Mouse (Mus musculus): Measurements from ENCODE around the gene Gna12.
A peak's percentile ranks its signal among the peaks of the same experiment; 100 is the strongest.

Gene Gna12

DNA sequence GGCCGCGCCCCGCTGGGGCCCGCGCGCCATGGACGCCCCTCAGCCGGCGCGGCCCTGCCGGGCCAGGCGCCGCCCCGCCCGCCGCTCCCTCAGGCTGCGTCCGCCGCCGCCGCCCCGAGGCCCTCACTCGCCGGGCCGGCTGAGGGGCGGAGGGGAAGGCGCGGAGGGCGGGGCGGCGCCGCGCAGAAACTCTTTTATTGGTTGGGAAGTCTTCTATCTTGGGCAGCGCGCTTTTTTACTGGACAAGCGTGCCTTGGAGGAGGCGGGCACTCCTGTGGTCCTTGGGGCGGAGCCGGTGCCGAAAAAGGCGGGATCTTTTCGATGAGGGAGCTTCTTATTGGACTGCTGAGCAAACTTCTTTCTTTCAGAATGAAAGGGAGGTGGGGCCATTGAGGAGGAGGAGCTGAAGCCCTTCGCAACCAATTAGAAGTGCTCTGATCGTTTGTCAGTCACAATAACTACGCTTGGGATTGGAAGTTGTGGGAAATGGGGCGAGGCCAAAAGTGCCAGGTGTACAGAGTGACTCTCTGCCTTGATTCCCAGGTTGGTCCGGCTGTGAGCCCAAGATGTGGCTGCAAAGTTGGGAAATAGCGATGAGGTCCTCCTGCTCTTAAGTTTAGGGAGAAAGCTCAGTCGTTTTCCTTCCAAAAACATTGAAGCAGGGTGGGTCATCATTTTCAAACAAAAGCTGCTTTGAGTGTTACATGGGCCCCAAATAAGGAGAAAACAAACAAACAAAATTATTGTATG is at the start of gene Gna12:
Gene Gna12 (minus strand): TSS at position 118 of the 750 bp plus-strand sequence.
- peaks cover 31% of the 10 kb centered on the region for H3K4me1 ChIP-seq (replicated peaks; ENCODE audit: low read depth, low read length)
- TF ChIP-seq POU5F1 (IDR thresholded peaks at IDR 0.05; ENCODE audit: borderline replicate concordance, low read length), result no peak
- H3K9me3 ChIP-seq (ENCODE audit: low read length), result no peaks in the 10 kb centered on the region
- no peaks in the 10 kb centered on the region for H3K27me3 ChIP-seq (ENCODE audit: insufficient read depth, low read length)
- H3K36me3 ChIP-seq (ENCODE audit: insufficient read depth, low read length), result peaks cover 21% of the 10 kb centered on the region
- peak within 1 kb of the TSS; percentile 87 for H3K4me3 ChIP-seq (replicated peaks; ENCODE audit: low read length)

GRCm38 (mm10) chr5:140878644-140879043 is 48.4 kb upstream of the Gna12 start:
- H3K36me3 ChIP-seq (ENCODE audit: insufficient read depth, low read length), result no peaks in the 10 kb centered on the region
- peaks cover 48% of the 10 kb centered on the region for H3K4me1 ChIP-seq (replicated peaks; ENCODE audit: low read depth, low read length)
- peaks cover 5% of the 10 kb centered on the region for H3K9me3 ChIP-seq (ENCODE audit: low read length)
- H3K27me3 ChIP-seq (ENCODE audit: insufficient read depth, low read length), result peaks cover 38% of the 10 kb centered on the region
- TF ChIP-seq CTCF (conservative IDR thresholded peaks at IDR 0.05; ENCODE audit: low read length) (peak; percentile 97), NANOG (IDR thresholded peaks at IDR 0.05; ENCODE audit: borderline replicate concordance, low read length) (no peak)
- H3K4me3 ChIP-seq (replicated peaks; ENCODE audit: low read length), result no peak overlapping the region

- H3K4me3 ChIP-seq (replicated peaks; ENCODE audit: low read length), result no peak overlapping the region
- peaks cover 40% of the 10 kb centered on the region for H3K4me1 ChIP-seq (replicated peaks; ENCODE audit: low read depth, low read length)
- H3K9me3 ChIP-seq (ENCODE audit: low read length), result no peaks in the 10 kb centered on the region
- H3K27me3 ChIP-seq (ENCODE audit: insufficient read depth, low read length), result peaks cover 34% of the 10 kb centered on the region
- TF ChIP-seq CTCF (conservative IDR thresholded peaks at IDR 0.05; ENCODE audit: low read length), result no peak
- TF ChIP-seq POU5F1 (IDR thresholded peaks at IDR 0.05; ENCODE audit: borderline replicate concordance, low read length), result no peak
- no peaks in the 10 kb centered on the region for H3K36me3 ChIP-seq (ENCODE audit: insufficient read depth, low read length)
Observed at GRCm38 (mm10) chr5:140873736-140874307, 43.6 kb upstream of the Gna12 start.

- TF ChIP-seq POU5F1 (IDR thresholded peaks at IDR 0.05; ENCODE audit: borderline replicate concordance, low read length), result no peak
- H3K4me3 ChIP-seq (replicated peaks; ENCODE audit: low read length), result peak overlapping the region; percentile 58
- no peaks in the 10 kb centered on the region for H3K36me3 ChIP-seq (ENCODE audit: insufficient read depth, low read length)
Observed at GRCm38 (mm10) chr5:140873039-140873551, 42.9 kb upstream of the Gna12 start.

DNA sequence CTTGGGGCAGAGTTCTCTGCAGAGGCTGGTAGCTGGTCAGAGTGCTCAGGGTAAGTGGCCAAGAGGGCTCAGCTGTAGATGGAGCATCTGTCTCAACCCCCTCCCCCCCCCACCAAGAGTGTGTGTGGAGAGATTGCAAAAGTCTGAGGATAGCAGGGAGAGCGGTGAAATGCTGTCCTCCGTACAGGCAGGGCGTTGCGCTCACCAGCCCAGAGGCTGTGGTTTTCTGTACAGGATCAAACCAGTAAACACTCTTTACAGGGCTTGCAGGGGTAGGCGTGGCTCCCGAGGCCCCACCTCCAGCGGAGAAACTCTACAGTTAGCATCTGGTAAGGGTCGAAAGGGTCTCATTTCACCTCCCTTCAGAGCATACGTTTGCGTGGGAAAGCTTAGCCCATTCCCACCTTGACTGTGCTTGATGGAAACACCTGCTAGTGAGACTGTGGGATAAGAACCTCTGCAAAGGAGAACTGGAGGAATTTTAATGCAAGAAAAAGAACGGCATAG is 42.4 kb upstream of the Gna12 start:
- H3K9me3 ChIP-seq (ENCODE audit: low read length), result no peaks in the 10 kb centered on the region
- H3K36me3 ChIP-seq (ENCODE audit: insufficient read depth, low read length), result no peaks in the 10 kb centered on the region
- peak overlapping the region; percentile 58; the same call in 1 of the 2 replicates for H3K4me3 ChIP-seq (replicated peaks; ENCODE audit: low read length)
- peaks cover 32% of the 10 kb centered on the region for H3K4me1 ChIP-seq (replicated peaks; ENCODE audit: low read depth, low read length)
- H3K27me3 ChIP-seq (ENCODE audit: insufficient read depth, low read length), result peaks cover 34% of the 10 kb centered on the region
- TF ChIP-seq CTCF (conservative IDR thresholded peaks at IDR 0.05; ENCODE audit: low read length) (no peak), NANOG (IDR thresholded peaks at IDR 0.05; ENCODE audit: borderline replicate concordance, low read length) (no peak), POU5F1 (IDR thresholded peaks at IDR 0.05; ENCODE audit: borderline replicate concordance, low read length) (no peak)

More at GRCm38 (mm10) chr5:140873039-140873551, 42.9 kb upstream of the Gna12 start:
- H3K27me3 ChIP-seq (ENCODE audit: insufficient read depth, low read length), result peaks cover 34% of the 10 kb centered on the region
- no peaks in the 10 kb centered on the region for H3K9me3 ChIP-seq (ENCODE audit: low read length)
- H3K4me1 ChIP-seq (replicated peaks; ENCODE audit: low read depth, low read length), result peaks cover 34% of the 10 kb centered on the region

- no peak overlapping the region for H3K4me3 ChIP-seq (replicated peaks; ENCODE audit: low read length)
- no peaks in the 10 kb centered on the region for H3K9me3 ChIP-seq (ENCODE audit: low read length)
- no peak for TF ChIP-seq NANOG (IDR thresholded peaks at IDR 0.05; ENCODE audit: borderline replicate concordance, low read length)
- H3K27me3 ChIP-seq (ENCODE audit: insufficient read depth, low read length), result peaks cover 30% of the 10 kb centered on the region
- H3K36me3 ChIP-seq (ENCODE audit: insufficient read depth, low read length), result no peaks in the 10 kb centered on the region
- peaks cover 32% of the 10 kb centered on the region for H3K4me1 ChIP-seq (replicated peaks; ENCODE audit: low read depth, low read length)
Observed at GRCm38 (mm10) chr5:140871241-140871640, 41.0 kb upstream of the Gna12 start.

DNA sequence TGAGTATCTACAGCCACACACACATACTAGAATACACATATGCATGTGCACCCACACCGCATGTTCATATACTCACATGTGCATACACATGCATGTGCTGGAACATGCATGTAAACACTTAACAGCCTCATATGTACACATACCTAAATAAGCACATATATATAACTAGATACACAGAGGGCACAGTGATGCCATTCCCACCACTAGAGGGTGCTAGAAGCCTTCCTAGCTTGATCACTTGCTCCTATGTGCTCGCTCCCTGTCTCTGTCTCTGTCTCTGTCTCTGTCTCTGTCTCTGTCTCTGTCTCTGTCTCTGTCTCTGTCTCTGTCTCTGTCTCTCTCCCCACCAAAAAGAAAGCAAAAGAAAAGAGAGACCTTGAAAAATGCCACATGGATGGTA is 38.8 kb upstream of the Gna12 start:
- H3K4me1 ChIP-seq (replicated peaks; ENCODE audit: low read depth, low read length), result peaks cover 32% of the 10 kb centered on the region
- no peaks in the 10 kb centered on the region for H3K9me3 ChIP-seq (ENCODE audit: low read length)
- H3K4me3 ChIP-seq (replicated peaks; ENCODE audit: low read length), result no peak overlapping the region
- H3K36me3 ChIP-seq (ENCODE audit: insufficient read depth, low read length), result no peaks in the 10 kb centered on the region
- no peak for TF ChIP-seq NANOG (IDR thresholded peaks at IDR 0.05; ENCODE audit: borderline replicate concordance, low read length)
- peak; percentile 76 for TF ChIP-seq CTCF (conservative IDR thresholded peaks at IDR 0.05; ENCODE audit: low read length)
- peaks cover 19% of the 10 kb centered on the region for H3K27me3 ChIP-seq (ENCODE audit: insufficient read depth, low read length)

- no peaks in the 10 kb centered on the region for H3K4me1 ChIP-seq (replicated peaks; ENCODE audit: low read depth, low read length)
- no peaks in the 10 kb centered on the region for H3K9me3 ChIP-seq (ENCODE audit: low read length)
- no peaks in the 10 kb centered on the region for H3K27me3 ChIP-seq (ENCODE audit: insufficient read depth, low read length)
- H3K4me3 ChIP-seq (replicated peaks; ENCODE audit: low read length), result no peak overlapping the region
- TF ChIP-seq POU5F1 (IDR thresholded peaks at IDR 0.05; ENCODE audit: borderline replicate concordance, low read length) (no peak), NANOG (IDR thresholded peaks at IDR 0.05; ENCODE audit: borderline replicate concordance, low read length) (no peak), CTCF (conservative IDR thresholded peaks at IDR 0.05; ENCODE audit: low read length) (peak; percentile 39)
- no peaks in the 10 kb centered on the region for H3K36me3 ChIP-seq (ENCODE audit: insufficient read depth, low read length)
Observed at GRCm38 (mm10) chr5:140859730-140860129, 29.5 kb upstream of the Gna12 start.

DNA sequence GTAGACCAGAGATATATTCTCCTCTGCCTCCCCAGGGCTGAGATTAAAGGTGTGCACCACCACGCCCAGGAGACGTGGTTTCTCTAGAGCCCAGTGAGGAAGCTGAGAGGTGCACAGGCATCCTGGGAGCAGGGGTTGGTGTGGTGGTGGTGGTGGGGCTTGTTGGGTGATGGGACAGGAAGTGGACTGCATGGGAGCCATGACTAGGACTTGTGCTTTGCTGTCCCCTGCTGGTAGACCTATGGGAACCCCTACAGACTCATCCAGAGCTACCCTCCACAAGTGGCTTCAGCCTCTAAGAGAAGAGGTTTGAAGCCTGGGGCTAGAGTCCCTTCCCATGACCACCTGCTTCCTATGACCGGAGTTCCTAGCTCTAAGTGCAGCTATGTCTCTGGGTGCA is 28.1 kb upstream of the Gna12 start:
- H3K4me3 ChIP-seq (replicated peaks; ENCODE audit: low read length), result no peak overlapping the region
- H3K4me1 ChIP-seq (replicated peaks; ENCODE audit: low read depth, low read length), result no peaks in the 10 kb centered on the region
- no peaks in the 10 kb centered on the region for H3K27me3 ChIP-seq (ENCODE audit: insufficient read depth, low read length)
- TF ChIP-seq NANOG (IDR thresholded peaks at IDR 0.05; ENCODE audit: borderline replicate concordance, low read length) (no peak), CTCF (conservative IDR thresholded peaks at IDR 0.05; ENCODE audit: low read length) (no peak), POU5F1 (IDR thresholded peaks at IDR 0.05; ENCODE audit: borderline replicate concordance, low read length) (no peak)
- no peaks in the 10 kb centered on the region for H3K36me3 ChIP-seq (ENCODE audit: insufficient read depth, low read length)
- H3K9me3 ChIP-seq (ENCODE audit: low read length), result no peaks in the 10 kb centered on the region
